Mouse (Mus musculus) lung, embryonic 14.5 days (tissue): ENCODE measurements at regions not wholly inside any gene's neighbourhood (a gene's known extent, or its start where the extent isn't known, plus 50 kb on each side); places are given as distances from the start of the nearest gene placed in this dataset.

Source experiments
- ATAC-seq: fragments of 200-750 bp; cut with Nextera tagmentation; 2 replicates; pipeline ENCODE4 v1.8.0; 2017; ENCODE audit warnings: mild to moderate bottlenecking, moderate TSS enrichment, moderate library complexity; ENCODE audit not compliant: insufficient read depth
- DNase-seq: peaks from one replicate; pipeline ENCODE4 v3.0.0-alpha.2; 2015
- H3K27ac ChIP-seq: fragments of 300-500 bp; sonication (generic); 2 replicates; pipeline ENCODE4 v1.5.1; 2014; ENCODE audit warnings: low read depth, mild to moderate bottlenecking, moderate library complexity
- H3K27me3 ChIP-seq: fragments of 300-500 bp; sonication (generic); 2 replicates; pipeline ENCODE4 v1.6.1; 2014; ENCODE audit warnings: low read length, control low read depth; ENCODE audit not compliant: insufficient read depth
- H3K36me3 ChIP-seq: fragments of 300-500 bp; sonication (generic); 2 replicates; pipeline ENCODE4 v1.6.1; 2014; ENCODE audit warnings: control low read depth; ENCODE audit not compliant: insufficient read depth
- H3K4me1 ChIP-seq: fragments of 300-500 bp; sonication (generic); 2 replicates; pipeline ENCODE4 v1.6.1; 2014; ENCODE audit warnings: antibody characterized with exemption, control low read depth; ENCODE audit not compliant: insufficient read depth
- H3K4me2 ChIP-seq: fragments of 300-500 bp; sonication (generic); 2 replicates; pipeline ENCODE4 v1.6.1; 2014; ENCODE audit warnings: mild to moderate bottlenecking
- H3K4me3 ChIP-seq: fragments of 300-500 bp; sonication (generic); 2 replicates; pipeline ENCODE4 v1.5.1; 2014; ENCODE audit warnings: low read depth, low read length
- H3K9ac ChIP-seq: fragments of 300-500 bp; sonication (generic); 2 replicates; pipeline ENCODE4 v1.6.1; 2014
- H3K9me3 ChIP-seq: fragments of 300-500 bp; sonication (generic); 2 replicates; pipeline ENCODE4 v1.6.1; 2016; ENCODE audit warnings: low read depth, low read length, control low read depth
- CTCF ChIP-seq: IDR thresholded peaks from 2 replicates; pipeline ENCODE4 v1.5.1; 2016; ENCODE audit warnings: antibody characterized with exemption, low read depth
- WGBS: fragments of 180-500 bp; shearing (Covaris S2); extraction: QIAGEN DNeasy Blood & Tissue Kit; methylation state at CpG from one replicate; pipeline ENCODE4 v1.1.7; 2014; 5-methylcytosine and 5-hydroxymethylcytosine counted together

DNA sequence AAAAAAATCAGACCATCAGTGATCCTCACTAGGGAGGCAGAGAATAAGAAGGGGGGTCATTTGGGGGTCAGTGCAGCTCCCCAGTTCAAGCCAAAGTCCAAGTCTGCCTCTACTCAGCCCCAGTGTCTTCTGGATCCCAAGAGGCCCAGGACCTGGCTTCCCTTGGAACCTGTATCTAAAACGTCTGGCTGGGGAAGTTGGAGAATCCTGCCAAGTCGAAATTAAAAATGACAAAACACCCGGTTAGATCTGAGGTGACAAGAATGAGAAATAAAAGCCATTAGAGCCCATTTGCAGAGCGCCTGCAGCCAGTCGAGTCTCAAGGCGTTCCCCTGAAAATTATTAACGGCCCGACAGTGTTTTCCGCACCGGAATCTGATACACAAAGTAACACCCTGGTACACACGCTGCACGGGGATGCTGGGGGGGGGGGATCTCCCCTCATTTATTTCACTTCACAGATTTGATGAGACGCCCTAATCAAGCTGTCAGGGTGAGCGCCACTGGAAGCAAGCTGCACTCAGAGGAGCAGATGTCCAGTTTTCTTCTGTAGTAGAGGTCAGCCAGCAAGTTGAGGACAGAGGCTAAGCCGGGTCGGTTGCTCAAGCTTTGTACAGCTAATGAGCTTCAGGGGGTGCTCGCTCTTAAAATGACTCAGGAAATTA is 149.5 kb downstream of the Gm45692 start:
- Histone ChIP-seq H3K9ac (no peak overlapping the region), H3K4me2 (no peak overlapping the region), H3K36me3 (no peaks in the 10 kb centered on the region), H3K4me1 (no peaks in the 10 kb centered on the region), H3K27ac (no peak overlapping the region), H3K9me3 (no peaks in the 10 kb centered on the region), H3K4me3 (no peak overlapping the region), H3K27me3 (0 out of 2 replicates have a peak, but pooled peaks cover 4% of the 10 kb centered on the region)
- ATAC-seq (no peak), DNase-seq (no peak)
- WGBS = 37% methylated on average over 17 of the region's 17 CpGs
- TF ChIP-seq CTCF = no peak

DNA sequence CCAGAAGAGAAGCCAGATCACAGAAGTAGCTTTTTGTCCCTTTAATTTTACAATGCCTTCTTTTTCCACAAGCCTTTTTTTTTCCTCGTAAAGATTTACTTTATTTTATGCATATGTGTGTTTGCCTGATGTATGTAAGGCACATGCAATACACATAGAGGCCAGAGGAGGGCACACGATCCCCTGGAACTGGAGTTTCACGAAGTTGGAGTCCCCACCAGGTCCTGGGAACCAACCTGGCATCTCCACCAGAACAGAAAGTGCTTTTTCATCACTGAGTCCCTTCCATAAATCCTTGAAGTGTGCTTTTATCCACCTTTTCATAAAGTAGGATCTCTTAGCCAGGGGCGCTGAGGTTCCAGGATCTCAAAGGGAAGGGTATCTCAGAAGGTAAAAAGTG is 152.8 kb downstream of the Gm45692 start:
- H3K9ac ChIP-seq = no peak overlapping the region
- DNase-seq (peak; percentile 71), ATAC-seq (no peak)
- peak; percentile 70 for TF ChIP-seq CTCF
- no peak overlapping the region for H3K27ac ChIP-seq
- H3K4me2 ChIP-seq = no peak overlapping the region
- H3K4me3 ChIP-seq = no peak overlapping the region
- 0 out of 2 replicates have a peak, but pooled peaks cover 5% of the 10 kb centered on the region for H3K27me3 ChIP-seq
- no peaks in the 10 kb centered on the region for H3K36me3 ChIP-seq
- no peaks in the 10 kb centered on the region for H3K4me1 ChIP-seq
- H3K9me3 ChIP-seq = no peaks in the 10 kb centered on the region
- 33% methylated on average over 4 of the region's 4 CpGs for WGBS

DNA sequence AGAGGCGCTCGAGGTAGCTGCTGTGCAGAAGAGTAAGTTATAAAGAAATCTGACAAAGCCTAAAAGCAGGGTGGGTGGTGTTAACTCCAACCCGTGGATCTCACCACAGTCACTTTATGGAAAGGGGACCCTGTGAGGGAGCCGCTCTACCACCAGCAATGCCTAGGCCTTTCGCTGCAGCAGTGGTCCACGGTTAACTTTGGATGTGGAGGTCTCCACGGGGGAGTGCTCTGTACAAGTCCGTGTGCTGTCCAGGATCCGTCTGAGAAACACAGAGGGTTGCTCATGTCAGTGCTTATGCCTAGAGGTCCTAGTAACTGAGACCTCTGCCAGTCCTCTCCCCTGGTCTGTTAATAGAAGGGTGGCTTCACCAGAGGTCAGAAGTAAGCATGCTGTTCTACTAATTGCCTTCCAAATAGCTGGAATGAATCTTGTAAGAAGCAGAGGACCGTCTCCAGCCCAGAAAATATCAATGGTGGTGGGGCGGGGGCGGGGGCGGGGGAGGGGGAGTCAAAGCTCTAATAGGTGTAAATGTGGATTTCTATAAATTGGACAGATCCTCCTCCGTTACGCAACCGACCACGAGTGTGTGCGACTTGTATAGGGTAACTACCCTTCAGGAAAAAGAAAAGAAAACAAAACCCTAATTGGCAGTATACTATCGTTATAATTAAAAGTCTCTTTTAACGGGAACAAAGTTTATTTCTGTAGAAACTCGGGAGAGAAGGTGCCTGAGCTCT is 153.5 kb downstream of the Gm45692 start:
- no peak for ATAC-seq
- no peak overlapping the region for H3K9ac ChIP-seq
- H3K4me2 ChIP-seq = peak overlapping the region; percentile 5; the same call in 1 of the 2 replicates
- 30% methylated on average over 21 of the region's 21 CpGs for WGBS
- no peaks in the 10 kb centered on the region for H3K4me1 ChIP-seq
- 0 out of 2 replicates have a peak, but pooled peaks cover 5% of the 10 kb centered on the region for H3K27me3 ChIP-seq
- H3K36me3 ChIP-seq = no peaks in the 10 kb centered on the region
- no peak for DNase-seq
- TF ChIP-seq CTCF = no peak
- H3K9me3 ChIP-seq = no peaks in the 10 kb centered on the region
- no peak overlapping the region for H3K27ac ChIP-seq
- no peak overlapping the region for H3K4me3 ChIP-seq

DNA sequence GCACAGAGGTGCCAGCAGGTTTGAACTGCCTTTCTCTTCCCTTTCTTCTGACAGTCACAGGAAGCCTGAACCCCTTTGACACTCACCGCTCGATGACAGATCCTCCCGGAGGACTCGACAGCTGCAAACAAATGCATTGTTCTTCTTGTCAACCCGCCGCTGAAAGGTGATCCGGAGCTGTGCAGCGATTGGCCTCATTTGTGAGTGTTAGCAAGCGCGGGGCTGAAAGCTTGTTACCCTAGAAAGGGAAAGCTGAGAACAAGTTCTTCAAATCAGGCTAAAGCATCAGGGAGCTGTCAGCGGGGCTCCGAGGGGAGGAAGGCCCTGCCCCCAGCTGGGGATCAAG is 154.1 kb downstream of the Gm45692 start:
- Histone ChIP-seq H3K36me3 (no peaks in the 10 kb centered on the region), H3K4me3 (no peak overlapping the region), H3K9ac (no peak overlapping the region), H3K9me3 (no peaks in the 10 kb centered on the region), H3K4me1 (no peaks in the 10 kb centered on the region), H3K4me2 (peak overlapping the region; percentile 5; the same call in 1 of the 2 replicates), H3K27ac (no peak overlapping the region), H3K27me3 (0 out of 2 replicates have a peak, but pooled peaks cover 5% of the 10 kb centered on the region)
- no peak for ATAC-seq
- no peak for TF ChIP-seq CTCF
- peak; percentile 44 for DNase-seq
- WGBS = 4% methylated on average over 12 of the region's 12 CpGs

DNA sequence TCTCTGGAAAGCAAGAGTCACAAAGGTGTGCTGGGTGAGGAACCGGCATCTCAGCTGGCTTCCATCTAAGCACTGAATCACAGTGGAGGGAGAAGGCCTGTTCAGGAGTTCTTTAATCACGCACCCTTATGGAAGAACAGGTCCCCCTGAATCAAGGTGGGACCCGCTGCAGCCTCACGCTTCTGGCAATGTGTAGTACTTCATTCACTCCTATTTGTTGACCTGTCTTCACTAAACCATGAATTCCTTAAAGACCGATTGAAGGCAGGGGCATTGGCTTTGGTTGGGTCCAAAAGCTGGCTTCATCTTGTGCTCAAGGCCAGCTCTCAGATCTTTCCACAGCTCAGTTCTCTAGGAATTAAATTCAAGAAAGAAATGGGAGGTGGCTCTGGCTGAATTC is 154.5 kb downstream of the Gm45692 start:
- Histone ChIP-seq H3K27ac (no peak overlapping the region), H3K36me3 (no peaks in the 10 kb centered on the region), H3K4me3 (no peak overlapping the region), H3K4me2 (peak overlapping the region; percentile 5; the same call in 1 of the 2 replicates), H3K9ac (no peak overlapping the region), H3K27me3 (0 out of 2 replicates have a peak, but pooled peaks cover 5% of the 10 kb centered on the region), H3K9me3 (no peaks in the 10 kb centered on the region), H3K4me1 (no peaks in the 10 kb centered on the region)
- ATAC-seq (no peak), DNase-seq (no peak)
- no peak for TF ChIP-seq CTCF
- 40% methylated on average over 5 of the region's 5 CpGs for WGBS

DNA sequence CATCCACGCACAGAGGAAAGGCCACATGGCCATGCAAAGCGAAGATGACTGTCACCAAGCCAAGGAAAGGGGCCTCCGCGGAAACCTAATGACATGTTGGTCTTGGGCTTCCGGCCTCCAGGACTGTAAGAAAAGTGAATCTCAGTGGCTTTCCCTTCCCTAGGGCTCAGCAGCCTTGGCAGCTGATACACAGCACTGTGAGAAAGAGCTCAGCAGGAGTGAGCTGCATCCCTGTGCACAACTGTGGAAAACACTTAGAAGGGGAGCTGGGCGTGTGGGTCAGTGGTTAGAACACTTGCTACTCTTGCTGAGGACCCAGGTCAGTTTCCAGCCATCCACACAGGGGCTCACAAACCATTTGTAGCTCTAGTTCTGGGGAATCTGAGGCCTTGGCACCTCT is 155.1 kb downstream of the Gm45692 start:
- 91% methylated on average over 6 of the region's 6 CpGs for WGBS
- Histone ChIP-seq H3K9me3 (no peaks in the 10 kb centered on the region), H3K4me1 (no peaks in the 10 kb centered on the region), H3K4me3 (no peak overlapping the region), H3K27me3 (0 out of 2 replicates have a peak, but pooled peaks cover 5% of the 10 kb centered on the region), H3K9ac (no peak overlapping the region), H3K27ac (no peak overlapping the region), H3K4me2 (no peak overlapping the region), H3K36me3 (no peaks in the 10 kb centered on the region)
- DNase-seq = no peak
- no peak for TF ChIP-seq CTCF
- no peak for ATAC-seq

DNA sequence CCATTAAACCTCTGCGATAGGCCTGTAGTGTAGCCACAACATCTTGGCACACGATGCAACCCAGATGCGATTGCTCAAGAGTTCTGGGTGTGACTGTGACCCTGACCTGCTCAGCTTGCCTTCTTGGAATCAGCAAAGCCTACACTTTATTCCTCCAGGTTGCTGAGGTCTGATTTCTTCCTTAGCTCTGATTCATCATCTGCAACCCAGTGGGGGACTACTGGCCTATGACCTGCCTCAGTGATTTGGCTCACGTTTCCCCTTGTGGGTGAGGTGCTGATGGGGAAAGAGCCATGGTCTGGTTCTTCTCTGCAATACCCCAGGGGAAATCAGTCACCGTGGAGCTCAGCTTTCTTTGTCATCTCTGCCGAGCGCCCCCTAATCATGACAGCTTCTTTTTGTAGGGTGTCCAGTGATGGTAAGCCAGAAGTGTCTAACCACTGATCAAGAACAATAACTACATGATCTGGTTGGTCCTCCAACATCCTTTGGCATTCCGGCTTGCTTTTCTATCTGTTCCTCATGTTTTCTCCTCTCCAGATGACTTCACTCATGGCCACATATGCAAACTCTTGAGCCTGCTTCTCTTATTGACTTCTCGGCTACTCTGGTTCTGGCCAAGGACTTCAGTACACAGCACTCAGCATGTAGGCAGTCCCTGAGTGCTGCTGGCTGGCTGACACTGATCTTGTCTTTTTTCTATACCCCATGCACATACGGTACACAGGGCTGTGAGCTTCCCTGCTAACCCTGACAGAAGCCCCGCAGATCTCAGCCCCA is 163.0 kb downstream of the Gm45692 start:
- Histone ChIP-seq H3K4me1 (no peaks in the 10 kb centered on the region), H3K9ac (no peak overlapping the region), H3K4me2 (no peak overlapping the region), H3K4me3 (no peak overlapping the region), H3K27ac (no peak overlapping the region), H3K9me3 (no peaks in the 10 kb centered on the region), H3K36me3 (no peaks in the 10 kb centered on the region), H3K27me3 (no peaks in the 10 kb centered on the region)
- 57% methylated on average over 11 of the region's 11 CpGs for WGBS
- ATAC-seq (no peak; the same call in 1 of the 2 replicates), DNase-seq (peak; percentile 32)
- no peak for TF ChIP-seq CTCF
